ENCODE assay signal across 11 mouse cellular contexts in genomic region chr11:16843889-16844568, GRCm38 (mm10).
DNase-seq lines count a peak whose midpoint lies in the region; ATAC-seq and TF ChIP-seq lines count a peak whose summit lies in the region.
"Had no signal": no experiment of that assay in that cellular context is flagged by ENCODE, and none has a peak within 500 bp of the region (broad histone marks: within the 10 kb centered on the region; RNA-seq: fewer than 3 reads in every experiment).

No protein-coding gene starts in this region.

- no peak overlapping the region for H3K4me2 ChIP-seq in liver, embryonic 12.5 days
- peak overlapping the region; percentile 22 for H3K4me2 ChIP-seq in stomach, embryonic 15.5 days
- no peak overlapping the region for H3K4me2 ChIP-seq in midbrain, embryonic 15.5 days
- H3K4me2 ChIP-seq: midbrain, embryonic 12.5 days had no signal

- no peaks in the 10 kb centered on the region for H3K27me3 ChIP-seq in liver, adult 2 months (ENCODE audit: control insufficient read depth, insufficient read depth, low read length)
- H3K27me3 ChIP-seq in liver, embryonic 12.5 days (replicated peaks) = no peaks in the 10 kb centered on the region; the same call in 1 of the 2 replicates
- no peaks in the 10 kb centered on the region for H3K27me3 ChIP-seq in stomach, embryonic 15.5 days (replicated peaks)
- H3K27me3 ChIP-seq in midbrain, embryonic 15.5 days (replicated peaks) = no peaks in the 10 kb centered on the region
- H3K27me3 ChIP-seq: midbrain, embryonic 12.5 days had no signal

- 51% methylated on average over 12 of the region's 12 CpGs for WGBS in liver, adult 2 months
- 25% methylated on average over 12 of the region's 12 CpGs for WGBS in liver, embryonic 12.5 days (ENCODE audit: insufficient replicate concordance)
- 24% methylated on average over 12 of the region's 12 CpGs for WGBS in stomach, embryonic 15.5 days
- 74% methylated on average over 12 of the region's 12 CpGs for WGBS in midbrain, embryonic 15.5 days

- no peak overlapping the region for H3K9ac ChIP-seq in liver, adult 2 months (ENCODE audit: low read depth, low read length)
- no peak overlapping the region for H3K9ac ChIP-seq in liver, embryonic 12.5 days
- no peak overlapping the region for H3K9ac ChIP-seq in stomach, embryonic 15.5 days
- H3K9ac ChIP-seq in midbrain, embryonic 15.5 days = no peak overlapping the region
- H3K9ac ChIP-seq: midbrain, embryonic 12.5 days had no signal

- peaks cover 35% of the 10 kb centered on the region for H3K79me2 ChIP-seq in liver, adult 2 months (ENCODE audit: control insufficient read depth, insufficient read depth, low read length)

- H3K36me3 ChIP-seq in liver, adult 2 months (ENCODE audit: control insufficient read depth, insufficient read depth, low read length) = peaks cover 59% of the 10 kb centered on the region
- no peaks in the 10 kb centered on the region for H3K36me3 ChIP-seq in liver, embryonic 12.5 days
- no peaks in the 10 kb centered on the region for H3K36me3 ChIP-seq in stomach, embryonic 15.5 days
- no peaks in the 10 kb centered on the region for H3K36me3 ChIP-seq in midbrain, embryonic 15.5 days (replicated peaks)
- H3K36me3 ChIP-seq: midbrain, embryonic 12.5 days had no signal

- H3K4me3 ChIP-seq in liver, adult 2 months (ENCODE audit: insufficient read depth, low read depth, low read length) = no peak overlapping the region
- no peak overlapping the region for H3K4me3 ChIP-seq in liver, embryonic 12.5 days
- H3K4me3 ChIP-seq in stomach, embryonic 15.5 days (replicated peaks) = no peak overlapping the region
- H3K4me3 ChIP-seq in midbrain, embryonic 15.5 days = no peak overlapping the region
- H3K4me3 ChIP-seq: midbrain, embryonic 12.5 days had no signal

- TF ChIP-seq CTCF in liver, adult 2 months (IDR thresholded peaks at IDR 0.05; ENCODE audit: low read depth, low read length) = no peak

- peak overlapping the region; percentile 32 for H3K27ac ChIP-seq in liver, adult 2 months (replicated peaks; ENCODE audit: insufficient read depth, low read depth, low read length)
- no peak overlapping the region for H3K27ac ChIP-seq in liver, embryonic 12.5 days
- H3K27ac ChIP-seq in stomach, embryonic 15.5 days = peak overlapping the region; percentile 66; the same call in 1 of the 2 replicates
- no peak overlapping the region for H3K27ac ChIP-seq in midbrain, embryonic 15.5 days
- H3K27ac ChIP-seq: hindbrain, postnatal 0 days; midbrain, embryonic 12.5 days had no signal

- no peak for ATAC-seq in liver, embryonic 12.5 days
- peak; percentile 22; the same call in 1 of the 2 replicates for ATAC-seq in stomach, embryonic 15.5 days (ENCODE audit: insufficient read depth, low FRiP score, low read depth)
- ATAC-seq in midbrain, embryonic 15.5 days (replicated peaks) = no peak
- ATAC-seq: hindbrain, postnatal 0 days had no signal

- H3K4me1 ChIP-seq in liver, adult 2 months (ENCODE audit: control insufficient read depth, insufficient read depth, low read length) = peaks cover 24% of the 10 kb centered on the region
- no peaks in the 10 kb centered on the region for H3K4me1 ChIP-seq in liver, embryonic 12.5 days
- H3K4me1 ChIP-seq in stomach, embryonic 15.5 days = no peaks in the 10 kb centered on the region
- H3K4me1 ChIP-seq in midbrain, embryonic 15.5 days = no peaks in the 10 kb centered on the region

- H3K9me3 ChIP-seq in liver, embryonic 12.5 days (replicated peaks) = no peaks in the 10 kb centered on the region
- H3K9me3 ChIP-seq in stomach, embryonic 15.5 days = no peaks in the 10 kb centered on the region
- H3K9me3 ChIP-seq in midbrain, embryonic 15.5 days = no peaks in the 10 kb centered on the region
- H3K9me3 ChIP-seq: midbrain, embryonic 12.5 days had no signal

- DNase-seq in liver, adult 2 months (ENCODE audit: extremely low read depth, low read depth, low spot score) = no peak
- DNase-seq in gastrocnemius, postnatal 10 days = peak; percentile 42
- peak; percentile 73 to 78 for DNase-seq in kidney, postnatal 4 days
- no peak for DNase-seq in thymus, postnatal 36 days
- DNase-seq in thymus, postnatal 25 days = no peak
- DNase-seq: cerebellum, postnatal 10 days had no signal

- TF ChIP-seq POLR2A in liver, adult 2 months (IDR thresholded peaks at IDR 0.05; ENCODE audit: extremely low read depth, insufficient read depth, low read length) = no peak

Comparison
In these comparisons a context has a peak if more than half of its experiments do, and no peak if none do; other contexts are left out.
1. H3K27ac ChIP-seq: peak in liver, adult 2 months (single experiment) and stomach, embryonic 15.5 days (single experiment); none in liver, embryonic 12.5 days (single experiment) and midbrain, embryonic 15.5 days (single experiment).
2. DNase-seq: peak in gastrocnemius, postnatal 10 days (single experiment) and kidney, postnatal 4 days (2 of 2); none in liver, adult 2 months (single experiment), thymus, postnatal 36 days (0 of 2) and thymus, postnatal 25 days (single experiment).